Mouse (Mus musculus) kidney, adult 2 months (tissue): ENCODE measurements around the gene Clptm1.

Experiments used
- CTCF ChIP-seq: fragments of 200-500 bp; conservative IDR thresholded peaks from 2 replicates; pipeline ENCODE4 v1.5.1; 2011; ENCODE audit warnings: low read depth, mild to moderate bottlenecking, control low read depth, low read length, moderate library complexity, mixed read lengths; ENCODE audit not compliant: insufficient read depth, insufficient read length
- POLR2A ChIP-seq: fragments of 200-500 bp; IDR thresholded peaks from one replicate; pipeline ENCODE4 v1.6.1; 2011; ENCODE audit warnings: low read depth, low read length, control low read depth

GRCm38 (mm10) chr7:19702859-19703555 is 38.2 kb upstream of the Clptm1 start:
- TF ChIP-seq CTCF (no peak), POLR2A (no peak)
